Mouse (Mus musculus) heart, postnatal 0 days (tissue): ENCODE measurements at regions not wholly inside any gene's neighbourhood (a gene's known extent, or its start where the extent isn't known, plus 50 kb on each side); places are given as distances from the start of the nearest gene placed in this dataset.

Experiments used
- CTCF ChIP-seq: IDR thresholded peaks from 2 replicates; pipeline ENCODE4 v1.5.1; 2016; ENCODE audit warnings: antibody characterized with exemption, control low read depth, low read depth
- EP300 ChIP-seq: IDR thresholded peaks from 2 replicates; pipeline ENCODE4 v1.6.1; 2016; ENCODE audit warnings: antibody characterized with exemption, low read depth

DNA sequence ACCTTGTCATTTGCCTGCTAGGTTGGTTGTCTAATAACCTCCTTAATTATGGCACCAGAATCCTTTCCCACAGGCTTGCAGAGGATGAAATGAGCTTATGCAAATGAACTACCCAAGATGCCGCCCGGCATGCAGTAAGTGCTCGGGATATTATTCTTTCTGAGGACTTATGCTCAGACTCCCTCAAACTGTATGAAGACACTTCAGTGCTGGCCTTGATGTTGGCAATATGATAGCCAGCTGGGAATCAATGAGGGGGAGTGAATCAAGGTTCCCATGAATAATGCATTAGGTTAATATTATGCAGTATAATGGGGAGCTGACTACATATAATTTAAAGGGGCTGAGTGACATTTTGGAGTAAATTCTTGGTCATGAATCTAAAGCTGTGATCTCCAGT, 268.6 kb downstream of the Dok5 start:
- TF ChIP-seq EP300 (no peak), CTCF (no peak)
